Mouse (Mus musculus) CD8-positive naive resting alpha-beta T cell, adult 57 days (primary cell): ENCODE data around the gene Mettl4. TPM values are rescaled to one million over a fixed set of nuclear protein-coding genes. Genes with fewer than 3 reads are reported as not detected.

Experiments
- total RNA-seq: library from RNA; stranded (reverse); gene quantifications from one replicate; pipeline ENCODE4 v1.2.4, GENCODE M21; 2023

Mettl4 gene
- 15.1 TPM for total RNA-seq

GRCm38 (mm10) chr17:94749466-94750135, at the start of gene Mettl4:
Gene Mettl4 (minus strand): TSS chr17:94750019.

